Mouse (Mus musculus) megakaryocyte, embryonic 14.5 days (primary cell): ENCODE results near the gene Sucla2.

Experiments used
- FLI1 ChIP-seq: IDR thresholded peaks from 2 replicates; pipeline ENCODE4 v1.6.1; 2012; ENCODE audit warnings: low read length, inconsistent platforms, mixed read lengths
- GATA1 ChIP-seq: IDR thresholded peaks from 3 replicates; pipeline ENCODE4 v1.6.1; 2012; ENCODE audit warnings: mixed read lengths, low read length, inconsistent platforms, borderline replicate concordance

GRCm38 (mm10) chr14:73486641-73487040 lies 38.5 kb upstream of the Sucla2 start:
- TF ChIP-seq GATA1: no peak
- no peak for TF ChIP-seq FLI1
